In the genomic region with DNA sequence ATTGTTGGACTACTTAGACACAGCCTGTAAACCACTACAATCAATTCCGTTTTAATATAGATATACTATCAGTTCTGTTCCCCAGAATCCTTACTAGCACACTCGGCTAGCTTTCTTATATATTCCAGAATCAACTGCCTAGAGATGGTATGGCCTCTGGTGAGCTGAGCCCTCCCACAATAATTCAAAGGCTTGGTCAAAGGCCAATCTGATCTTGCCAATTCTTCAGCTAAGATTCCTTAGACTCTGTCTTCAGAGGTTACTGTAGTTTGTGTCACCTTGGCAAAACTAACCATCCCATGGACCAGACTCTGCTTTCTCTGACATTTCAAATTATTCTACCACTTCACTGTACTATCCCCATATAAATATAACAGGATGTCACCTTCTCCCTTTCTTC, we compare ENCODE assay signal across 20 mouse cellular contexts.
"Had no signal": no experiment of that assay in that cellular context is flagged by ENCODE, and none has a peak within 500 bp of the region (broad histone marks: within the 10 kb centered on the region; RNA-seq: fewer than 3 reads in every experiment).

No protein-coding gene starts in this region.

- H3K4me3 ChIP-seq: lung, embryonic 15.5 days; megakaryocyte, embryonic 14.5 days; midbrain, embryonic 10.5 days; midbrain, embryonic 12.5 days; myocyte; neural tube, embryonic 13.5 days; neural tube, embryonic 15.5 days; stomach, embryonic 15.5 days had no signal

- DNase-seq: lung, adult 2 months; lung, postnatal 14 days; midbrain, embryonic 14.5 days; retina, postnatal 1 day; right cerebral cortex, adult 18-20 months; thymus, adult 2 months; thymus, postnatal 25 days; thymus, postnatal 4 days had no signal

- H3K27me3 ChIP-seq: lung, embryonic 15.5 days; megakaryocyte, embryonic 14.5 days; midbrain, embryonic 12.5 days; neural tube, embryonic 13.5 days; stomach, embryonic 15.5 days had no signal

- H3K9ac ChIP-seq: lung, embryonic 15.5 days; midbrain, embryonic 12.5 days; neural tube, embryonic 13.5 days; neural tube, embryonic 15.5 days; stomach, embryonic 15.5 days had no signal

- H3K9me3 ChIP-seq: lung, embryonic 15.5 days; megakaryocyte, embryonic 14.5 days; midbrain, embryonic 10.5 days; midbrain, embryonic 12.5 days; neural tube, embryonic 13.5 days; neural tube, embryonic 15.5 days; stomach, embryonic 15.5 days had no signal

- H3K27ac ChIP-seq: lung, embryonic 15.5 days; macrophage; midbrain, embryonic 10.5 days; midbrain, embryonic 12.5 days; neural tube, embryonic 13.5 days; neural tube, embryonic 15.5 days; stomach, embryonic 15.5 days; stomach, postnatal 0 days had no signal

- ATAC-seq: lung, postnatal 0 days; midbrain, embryonic 16.5 days had no signal

- H3K36me3 ChIP-seq: lung, embryonic 15.5 days; midbrain, embryonic 10.5 days; midbrain, embryonic 12.5 days; neural tube, embryonic 13.5 days; neural tube, embryonic 15.5 days; stomach, embryonic 15.5 days had no signal

- H3K4me2 ChIP-seq: lung, embryonic 15.5 days; midbrain, embryonic 12.5 days; neural tube, embryonic 13.5 days; neural tube, embryonic 15.5 days; stomach, embryonic 15.5 days had no signal

- H3K4me1 ChIP-seq: lung, embryonic 15.5 days; midbrain, embryonic 10.5 days; midbrain, embryonic 12.5 days; neural tube, embryonic 13.5 days; neural tube, embryonic 15.5 days; stomach, embryonic 15.5 days had no signal
